Mouse (Mus musculus) liver, embryonic 14.5 days (tissue): ENCODE measurements around the gene Gabrg3.

Experiments used
- CTCF ChIP-seq: IDR thresholded peaks from 2 replicates; pipeline ENCODE4 v1.5.1; 2016; ENCODE audit warnings: antibody characterized with exemption, low read depth, control low read depth
- EP300 ChIP-seq: IDR thresholded peaks from 2 replicates; pipeline ENCODE4 v1.6.1; 2016; ENCODE audit warnings: antibody characterized with exemption, low read depth

GRCm38 (mm10) chr7:57071435-57072160 lies 315.4 kb downstream of the Gabrg3 start:
- TF ChIP-seq EP300 (no peak), CTCF (no peak)
